Mouse (Mus musculus) CH12.LX (cell line): ENCODE results near the gene Pgr.

ENCODE experiments used
- CHD2 ChIP-seq: IDR thresholded peaks from 2 replicates; pipeline ENCODE4 v1.6.1; 2011; ENCODE audit warnings: low read length, improper control_type of control experiment
- CTCF ChIP-seq, 2 experiments: IDR thresholded peaks in 1 of 2; conservative IDR thresholded peaks in 1 of 2; 2 replicates each; pipeline ENCODE4 v1.5.1; 2011 to 2012; ENCODE audit warnings: low read depth in 2 of 2, low read length in 2 of 2, improper control_type of control experiment in 1 of 2, inconsistent platforms in 1 of 2, mild to moderate bottlenecking in 1 of 2, moderate library complexity in 1 of 2
- EP300 ChIP-seq: IDR thresholded peaks from 2 replicates; pipeline ENCODE4 v1.6.1; 2011; ENCODE audit warnings: low read length, improper control_type of control experiment
- HCFC1 ChIP-seq: IDR thresholded peaks from 2 replicates; pipeline ENCODE4 v1.6.1; 2012; ENCODE audit warnings: low read depth, mild to moderate bottlenecking, inconsistent platforms, low read length, improper control_type of control experiment
- KAT2A ChIP-seq: IDR thresholded peaks from 2 replicates; pipeline ENCODE4 v1.6.1; 2012; ENCODE audit warnings: low read length, improper control_type of control experiment, inconsistent platforms; ENCODE audit not compliant: insufficient replicate concordance
- POLR2A ChIP-seq: IDR thresholded peaks from 2 replicates; pipeline ENCODE4 v1.6.1; 2011; ENCODE audit warnings: low read depth, mild to moderate bottlenecking, improper control_type of control experiment, low read length
- SMC3 ChIP-seq: IDR thresholded peaks from 2 replicates; pipeline ENCODE4 v1.6.1; 2011; ENCODE audit warnings: low read depth, low read length, improper control_type of control experiment
- USF1 ChIP-seq: IDR thresholded peaks from 2 replicates; pipeline ENCODE4 v1.6.1; 2014; ENCODE audit warnings: low read depth, mild to moderate bottlenecking, inconsistent platforms, low read length, improper control_type of control experiment

DNA sequence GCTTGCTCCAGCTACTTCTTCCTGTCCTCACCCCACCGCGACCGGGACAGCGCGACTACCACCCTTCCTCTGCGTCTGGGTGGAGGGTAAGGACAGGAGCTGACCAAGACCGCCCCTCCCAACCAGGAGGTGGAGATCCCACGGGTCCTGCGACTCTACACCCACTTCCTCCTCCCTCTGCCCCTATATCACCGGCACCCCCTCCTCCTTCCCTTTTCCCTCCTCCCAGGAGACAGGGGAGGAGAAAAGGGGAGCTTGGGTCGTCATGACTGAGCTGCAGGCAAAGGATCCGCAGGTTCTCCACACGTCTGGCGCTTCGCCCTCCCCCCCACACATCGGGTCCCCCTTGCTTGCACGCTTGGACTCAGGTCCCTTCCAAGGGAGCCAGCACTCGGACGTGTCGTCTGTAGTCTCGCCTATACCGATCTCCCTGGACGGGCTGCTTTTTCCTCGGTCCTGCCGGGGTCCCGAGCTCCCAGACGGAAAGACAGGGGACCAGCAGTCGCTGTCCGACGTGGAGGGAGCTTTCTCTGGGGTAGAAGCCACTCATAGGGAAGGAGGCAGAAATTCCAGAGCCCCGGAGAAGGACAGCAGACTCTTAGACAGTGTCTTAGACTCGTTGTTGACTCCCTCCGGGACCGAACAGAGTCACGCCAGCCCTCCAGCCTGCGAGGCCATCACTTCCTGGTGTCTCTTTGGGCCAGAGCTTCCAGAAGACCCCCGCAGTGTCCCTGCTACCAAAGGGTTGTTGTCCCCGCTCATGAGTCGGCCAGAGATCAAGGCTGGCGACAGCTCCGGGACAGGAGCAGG, 775 bp downstream of the Pgr start:
- TF ChIP-seq POLR2A (no peak), HCFC1 (no peak), EP300 (no peak), CTCF (conservative IDR thresholded peaks at IDR 0.05 in 1 of 2, IDR thresholded peaks at IDR 0.05 in 1 of 2; ENCODE audit: low read depth in 2 of 2, low read length in 2 of 2) (no peak), KAT2A (no peak), SMC3 (no peak), CHD2 (no peak), USF1 (no peak)
